Mouse (Mus musculus): Measurements from ENCODE around the gene Rgs10.
"Not testable (repeated sequence)": the region's sequence is repeated elsewhere in the genome, so short reads cannot be mapped to it uniquely, and the experiment has no call there.

Rgs10 gene

DNA sequence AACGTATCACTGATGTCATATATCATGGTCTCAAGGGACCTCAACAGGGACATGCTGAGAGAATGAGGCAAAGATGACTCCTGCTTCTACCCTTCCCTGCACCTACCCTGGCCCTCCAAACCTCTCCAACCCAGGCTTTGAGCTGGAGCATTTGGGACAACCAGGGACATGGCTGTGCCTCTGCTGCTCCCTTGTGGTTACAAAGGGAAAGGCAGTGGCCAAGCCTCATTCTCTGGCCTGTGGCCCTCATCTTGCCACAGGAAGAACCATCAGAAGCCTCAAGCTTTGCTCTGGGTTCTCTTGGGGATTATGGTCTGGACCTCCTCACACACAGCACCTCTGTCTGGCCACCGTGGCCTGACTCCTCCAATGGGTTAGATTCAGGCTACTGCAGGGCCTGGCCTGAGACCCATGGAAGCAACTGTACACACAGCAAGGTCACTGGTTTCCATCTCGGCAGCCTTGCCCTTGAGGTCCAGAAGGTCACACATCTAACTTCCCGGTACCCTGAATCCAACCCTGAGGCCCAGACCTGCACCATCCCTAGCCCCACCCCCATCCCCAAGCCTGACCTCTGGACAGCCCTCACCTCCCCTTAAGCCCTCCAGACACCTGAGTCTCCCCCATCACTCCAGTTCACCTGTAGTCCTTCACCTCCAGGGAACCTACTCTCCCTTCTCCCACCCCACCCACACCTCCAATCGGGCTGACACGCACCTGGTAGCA, 73.5 kb downstream of the Rgs10 start:
- DNase-seq (ENCODE audit: low read depth, low spot score) = peak; percentile 84

DNA sequence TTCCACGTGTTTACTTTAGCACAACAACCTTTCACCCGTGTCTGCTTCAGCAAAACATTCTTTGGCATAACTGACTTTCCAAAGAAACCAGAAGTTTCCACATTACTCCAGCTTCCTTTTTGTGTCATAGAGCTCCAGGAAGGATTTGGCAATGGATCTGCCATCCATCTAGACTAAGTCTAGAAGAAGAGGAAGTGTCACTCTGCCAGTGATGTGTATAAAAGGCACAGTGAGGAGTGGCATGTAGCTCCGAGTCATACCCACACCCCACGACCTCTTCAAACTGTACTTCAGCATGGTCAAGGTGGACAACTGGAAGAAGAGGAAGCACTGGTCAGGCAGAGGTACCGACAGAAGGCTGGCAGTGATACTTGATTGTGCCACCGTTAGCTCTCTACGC, 74.1 kb downstream of the Rgs10 start:
- DNase-seq (ENCODE audit: low read depth, low spot score) = no peak

DNA sequence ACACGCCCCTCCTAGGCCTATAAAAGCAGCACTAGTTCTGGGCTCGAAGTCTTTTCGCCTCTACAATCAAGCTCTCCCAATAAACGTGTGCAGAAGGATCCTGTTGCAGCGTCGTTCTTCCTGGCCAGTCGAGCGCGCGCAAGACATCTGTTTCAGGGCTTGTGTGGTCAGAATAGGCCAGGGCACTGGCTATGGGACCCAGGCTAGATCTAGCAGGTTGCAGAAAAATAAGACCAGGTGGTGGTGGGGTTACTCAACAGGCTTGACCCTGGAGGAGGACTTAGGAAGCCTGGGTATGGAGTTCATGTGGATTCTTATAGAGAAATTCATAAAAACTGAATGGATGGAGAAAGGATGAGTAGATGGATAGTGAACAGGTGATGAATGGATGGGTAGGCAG, 75.9 kb downstream of the Rgs10 start:
- not testable (repeated sequence) for DNase-seq (ENCODE audit: low read depth, low spot score)

DNA sequence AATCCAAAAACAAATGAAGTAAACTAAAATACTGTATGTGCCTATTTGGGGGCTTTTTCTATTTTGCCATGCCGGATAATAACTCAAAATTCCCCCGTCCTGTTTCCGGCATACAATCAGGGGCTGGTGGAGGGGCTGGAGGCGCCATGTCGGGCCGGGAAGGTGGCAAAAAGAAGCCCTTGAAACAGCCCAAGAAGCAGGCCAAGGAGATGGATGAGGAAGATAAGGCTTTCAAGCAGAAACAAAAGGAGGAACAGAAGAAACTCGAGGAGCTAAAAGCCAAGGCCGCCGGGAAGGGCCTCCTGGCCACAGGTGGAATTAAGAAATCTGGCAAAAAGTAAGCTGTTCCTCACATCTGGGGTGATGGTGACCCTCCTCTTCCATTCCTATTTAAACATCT, 78.2 kb downstream of the Rgs10 start:
- not testable (repeated sequence) for DNase-seq (ENCODE audit: low read depth, low spot score)

DNA sequence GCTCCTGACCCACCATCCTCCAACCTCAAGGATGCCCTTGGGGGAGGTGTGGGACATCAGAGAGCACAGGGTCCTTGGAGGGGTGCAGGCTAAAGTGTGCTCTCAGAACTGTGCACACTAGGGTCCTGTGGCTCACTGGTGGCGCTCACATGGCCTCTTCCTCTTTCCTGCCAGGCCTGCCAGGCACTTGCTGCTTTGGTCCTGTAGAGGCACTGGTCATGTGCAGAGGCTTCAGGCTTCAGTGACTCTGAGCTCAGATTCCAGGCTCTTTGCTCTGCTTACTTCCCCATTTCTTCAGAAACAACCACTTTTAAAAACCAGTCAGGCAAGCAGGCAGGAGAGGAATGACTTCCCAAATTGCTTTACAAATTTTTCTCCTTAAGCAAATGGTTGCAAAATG, 85.7 kb downstream of the Rgs10 start:
- no peak for DNase-seq (ENCODE audit: low read depth, low spot score)

DNA sequence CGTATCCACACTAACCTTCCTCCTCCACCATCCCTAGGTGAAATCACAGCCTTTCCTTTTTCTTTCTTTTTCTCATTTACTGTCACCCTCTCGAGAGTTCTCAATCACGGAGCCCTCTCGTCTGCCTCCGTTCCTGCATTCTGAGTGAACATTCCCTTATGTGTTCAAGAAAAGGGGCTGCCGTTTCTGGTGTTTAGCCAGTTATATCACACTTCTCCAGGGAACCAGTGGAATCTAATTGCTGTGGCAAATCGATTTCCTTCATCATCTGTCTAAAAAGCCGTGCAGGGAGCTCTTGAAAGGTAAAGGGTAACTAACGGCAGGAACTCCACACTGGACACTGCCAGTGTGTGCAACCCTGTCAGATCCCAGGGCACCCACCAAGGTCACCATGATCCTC, 87.6 kb downstream of the Rgs10 start:
- DNase-seq (ENCODE audit: low read depth, low spot score) = no peak

DNA sequence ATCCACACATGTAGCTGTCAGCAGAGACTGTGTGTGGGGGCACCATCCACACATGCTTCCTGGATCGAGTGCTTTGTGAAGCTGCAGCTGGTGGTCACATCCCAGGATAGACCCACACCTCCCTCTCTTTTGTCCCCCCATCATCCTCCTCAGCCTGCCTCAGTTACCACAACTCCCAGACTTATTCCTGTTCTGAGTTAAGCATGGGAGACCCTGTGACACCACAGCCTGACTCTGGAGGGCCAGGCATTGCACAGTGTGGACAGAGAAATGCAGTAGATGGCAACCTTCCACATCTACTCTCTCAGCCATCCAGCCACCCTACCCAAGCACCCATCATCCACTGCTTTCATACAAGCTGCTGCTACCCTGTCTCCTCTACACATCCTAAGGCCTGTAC, 93.6 kb downstream of the Rgs10 start:
- no peak for DNase-seq (ENCODE audit: low read depth, low spot score)
